Mouse (Mus musculus) erythroblast, embryonic 14.5 days (primary cell): ENCODE results near the gene Mrpl17.

Source experiments
- GATA1 ChIP-seq: IDR thresholded peaks from 2 replicates; pipeline ENCODE4 v1.6.1; 2012; ENCODE audit warnings: low read length, inconsistent platforms, mixed read lengths
- TAL1 ChIP-seq: IDR thresholded peaks from 3 replicates; pipeline ENCODE4 v1.6.1; 2012; ENCODE audit warnings: low read length, inconsistent platforms, mixed read lengths

- no peak for TF ChIP-seq TAL1
- no peak for TF ChIP-seq GATA1
Observed at GRCm38 (mm10) chr7:105769959-105770358, 40.9 kb downstream of the Mrpl17 start.
